Mouse (Mus musculus): ENCODE data around the gene Gm49325. TPM values are rescaled to one million over a fixed set of nuclear protein-coding genes. Genes with fewer than 3 reads are reported as not detected.

Gm49325 gene
- 4.8 TPM in 1 of 2 replicates, not detected in the other for polyA plus RNA-seq (2015; fragmentation: Nextera tagmentation; extraction: Ambion mirVana)

GRCm38 (mm10) chr10:77605908-77606826, at the start of gene Gm49325, which contains the start of gene Sumo3:
TSS of gene Gm49325 (plus strand) at chr10:77606197.
TSS of gene Sumo3 (plus strand) at chr10:77606097.
- H3K4me3 ChIP-seq (replicated peaks) = peak within 1 kb of the TSS; percentile 82
- WGBS = 1% methylated on average over 115 of the region's 119 CpGs
- peak; percentile 89 for ATAC-seq (ENCODE audit: insufficient read depth, low FRiP score, low read depth)

GRCm38 (mm10) chr10:77556631-77557030, 49.4 kb upstream of the Gm49325 start:
- Histone ChIP-seq H3K36me3 (no peaks in the 10 kb centered on the region), H3K9me3 (no peaks in the 10 kb centered on the region), H3K4me3 (replicated peaks) (no peak overlapping the region), H3K4me2 (no peak overlapping the region), H3K27me3 (replicated peaks) (no peaks in the 10 kb centered on the region), H3K4me1 (no peaks in the 10 kb centered on the region), H3K27ac (no peak overlapping the region), H3K9ac (no peak overlapping the region)
- ATAC-seq (ENCODE audit: insufficient read depth, low FRiP score, low read depth) = no peak
- WGBS = 87% methylated on average over 7 of the region's 7 CpGs

More at GRCm38 (mm10) chr10:77605908-77606826, at the start of gene Gm49325, which contains the start of gene Sumo3:
- peak within 1 kb of the TSS; percentile 94 for H3K4me2 ChIP-seq
- H3K27ac ChIP-seq = peak within 1 kb of the TSS; percentile 98
- H3K9ac ChIP-seq = peak within 1 kb of the TSS; percentile 65
- H3K36me3 ChIP-seq = peaks cover 15% of the 10 kb centered on the region
- H3K9me3 ChIP-seq = no peaks in the 10 kb centered on the region
- H3K27me3 ChIP-seq (replicated peaks) = no peaks in the 10 kb centered on the region
- peaks cover 19% of the 10 kb centered on the region for H3K4me1 ChIP-seq

- Histone ChIP-seq H3K4me2 (no peak overlapping the region), H3K9ac (no peak overlapping the region), H3K4me1 (no peaks in the 10 kb centered on the region), H3K27ac (no peak overlapping the region), H3K9me3 (no peaks in the 10 kb centered on the region), H3K36me3 (no peaks in the 10 kb centered on the region), H3K4me3 (replicated peaks) (no peak overlapping the region), H3K27me3 (replicated peaks) (no peaks in the 10 kb centered on the region)
- 85% methylated on average over 4 of the region's 4 CpGs for WGBS
- ATAC-seq (ENCODE audit: insufficient read depth, low FRiP score, low read depth) = no peak; the same call in 1 of the 2 replicates
Observed at GRCm38 (mm10) chr10:77557641-77558040, 48.4 kb upstream of the Gm49325 start.

GRCm38 (mm10) chr10:77560090-77560489, 45.9 kb upstream of the Gm49325 start:
- no peak overlapping the region for H3K27ac ChIP-seq
- H3K9ac ChIP-seq = no peak overlapping the region
- no peak overlapping the region for H3K4me3 ChIP-seq (replicated peaks)
- no peaks in the 10 kb centered on the region for H3K27me3 ChIP-seq (replicated peaks)
- ATAC-seq (ENCODE audit: insufficient read depth, low FRiP score, low read depth) = no peak
- H3K36me3 ChIP-seq = no peaks in the 10 kb centered on the region
- no peak overlapping the region for H3K4me2 ChIP-seq
- WGBS = 88% methylated on average over 11 of the region's 11 CpGs
- H3K4me1 ChIP-seq = no peaks in the 10 kb centered on the region
- H3K9me3 ChIP-seq = no peaks in the 10 kb centered on the region

GRCm38 (mm10) chr10:77560830-77561229, 45.2 kb upstream of the Gm49325 start:
- H3K9ac ChIP-seq = no peak overlapping the region
- H3K27me3 ChIP-seq (replicated peaks) = no peaks in the 10 kb centered on the region
- no peak overlapping the region for H3K4me3 ChIP-seq (replicated peaks)
- 85% methylated on average over 9 of the region's 9 CpGs for WGBS
- no peaks in the 10 kb centered on the region for H3K36me3 ChIP-seq
- no peaks in the 10 kb centered on the region for H3K4me1 ChIP-seq
- H3K9me3 ChIP-seq = no peaks in the 10 kb centered on the region
- ATAC-seq (ENCODE audit: insufficient read depth, low FRiP score, low read depth) = no peak
- no peak overlapping the region for H3K4me2 ChIP-seq
- H3K27ac ChIP-seq = no peak overlapping the region

GRCm38 (mm10) chr10:77561508-77561907, 44.5 kb upstream of the Gm49325 start:
- ATAC-seq (ENCODE audit: insufficient read depth, low FRiP score, low read depth) = no peak
- Histone ChIP-seq H3K27ac (no peak overlapping the region), H3K9ac (no peak overlapping the region), H3K36me3 (no peaks in the 10 kb centered on the region), H3K4me1 (no peaks in the 10 kb centered on the region), H3K4me2 (no peak overlapping the region), H3K9me3 (no peaks in the 10 kb centered on the region), H3K4me3 (replicated peaks) (no peak overlapping the region), H3K27me3 (replicated peaks) (no peaks in the 10 kb centered on the region)
- 70% methylated on average over 2 of the region's 2 CpGs for WGBS

GRCm38 (mm10) chr10:77565005-77565404, 41.0 kb upstream of the Gm49325 start:
- Histone ChIP-seq H3K4me1 (peaks cover 3% of the 10 kb centered on the region; the same call in 1 of the 2 replicates), H3K27ac (no peak overlapping the region), H3K9me3 (no peaks in the 10 kb centered on the region), H3K27me3 (replicated peaks) (no peaks in the 10 kb centered on the region), H3K4me3 (replicated peaks) (no peak overlapping the region), H3K9ac (no peak overlapping the region), H3K4me2 (no peak overlapping the region), H3K36me3 (no peaks in the 10 kb centered on the region)
- WGBS = 76% methylated on average over 8 of the region's 8 CpGs
- ATAC-seq (ENCODE audit: insufficient read depth, low FRiP score, low read depth) = no peak

- Histone ChIP-seq H3K9me3 (no peaks in the 10 kb centered on the region), H3K4me2 (no peak overlapping the region), H3K9ac (no peak overlapping the region), H3K36me3 (no peaks in the 10 kb centered on the region), H3K4me1 (peaks cover 3% of the 10 kb centered on the region; the same call in 1 of the 2 replicates), H3K27ac (no peak overlapping the region), H3K27me3 (replicated peaks) (no peaks in the 10 kb centered on the region), H3K4me3 (replicated peaks) (no peak overlapping the region)
- ATAC-seq (ENCODE audit: insufficient read depth, low FRiP score, low read depth) = no peak
- 39% methylated on average over 8 of the region's 8 CpGs for WGBS
Observed at GRCm38 (mm10) chr10:77566651-77567050, 39.3 kb upstream of the Gm49325 start.

GRCm38 (mm10) chr10:77569481-77569880, 36.5 kb upstream of the Gm49325 start:
- peak overlapping the region; percentile 88 for H3K27ac ChIP-seq
- 0 out of 2 replicates have a peak, but pooled peaks have one; percentile 3 for ATAC-seq (ENCODE audit: insufficient read depth, low FRiP score, low read depth)
- 35% methylated on average over 7 of the region's 7 CpGs for WGBS
- H3K9ac ChIP-seq = no peak overlapping the region
- H3K4me3 ChIP-seq (replicated peaks) = no peak overlapping the region
- no peaks in the 10 kb centered on the region for H3K27me3 ChIP-seq (replicated peaks)
- H3K4me2 ChIP-seq = peak overlapping the region; percentile 38
- H3K9me3 ChIP-seq = no peaks in the 10 kb centered on the region
- H3K36me3 ChIP-seq = no peaks in the 10 kb centered on the region
- peaks cover 3% of the 10 kb centered on the region; the same call in 1 of the 2 replicates for H3K4me1 ChIP-seq

GRCm38 (mm10) chr10:77569973-77570658, 35.9 kb upstream of the Gm49325 start:
- peak; percentile 71 for ATAC-seq (ENCODE audit: insufficient read depth, low FRiP score, low read depth)
- H3K9me3 ChIP-seq = no peaks in the 10 kb centered on the region
- H3K36me3 ChIP-seq = no peaks in the 10 kb centered on the region
- WGBS = 35% methylated on average over 6 of the region's 6 CpGs
- H3K9ac ChIP-seq = no peak overlapping the region
- peaks cover 3% of the 10 kb centered on the region; the same call in 1 of the 2 replicates for H3K4me1 ChIP-seq
- peak overlapping the region; percentile 38; the same call in 1 of the 2 replicates for H3K4me2 ChIP-seq
- H3K4me3 ChIP-seq (replicated peaks) = no peak overlapping the region
- peak overlapping the region; percentile 88 for H3K27ac ChIP-seq
- no peaks in the 10 kb centered on the region for H3K27me3 ChIP-seq (replicated peaks)

GRCm38 (mm10) chr10:77572225-77572624, 33.8 kb upstream of the Gm49325 start:
- H3K9ac ChIP-seq = no peak overlapping the region
- H3K27me3 ChIP-seq (replicated peaks) = no peaks in the 10 kb centered on the region
- H3K4me3 ChIP-seq (replicated peaks) = no peak overlapping the region
- WGBS = 15% methylated on average over 3 of the region's 3 CpGs
- H3K4me2 ChIP-seq = no peak overlapping the region
- H3K9me3 ChIP-seq = no peaks in the 10 kb centered on the region
- peaks cover 3% of the 10 kb centered on the region; the same call in 1 of the 2 replicates for H3K4me1 ChIP-seq
- no peak for ATAC-seq (ENCODE audit: insufficient read depth, low FRiP score, low read depth)
- H3K36me3 ChIP-seq = no peaks in the 10 kb centered on the region
- H3K27ac ChIP-seq = peak overlapping the region; percentile 37
